Mouse (Mus musculus) testis, adult 2 months (tissue): Measurements from ENCODE around the gene Uhrf1.

Source experiments
- CTCF ChIP-seq: fragments of 200-500 bp; IDR thresholded peaks from 2 replicates; pipeline ENCODE4 v1.5.1; 2012; ENCODE audit warnings: low read depth, mild to moderate bottlenecking, inconsistent platforms, low read length, moderate library complexity; ENCODE audit not compliant: control insufficient read depth, insufficient read depth, insufficient replicate concordance
- POLR2A ChIP-seq: fragments of 200-500 bp; IDR thresholded peaks from 2 replicates; pipeline ENCODE4 v1.6.1; 2012; ENCODE audit warnings: low read depth, mild to moderate bottlenecking, inconsistent platforms, low read length, moderate library complexity; ENCODE audit not compliant: control insufficient read depth

DNA sequence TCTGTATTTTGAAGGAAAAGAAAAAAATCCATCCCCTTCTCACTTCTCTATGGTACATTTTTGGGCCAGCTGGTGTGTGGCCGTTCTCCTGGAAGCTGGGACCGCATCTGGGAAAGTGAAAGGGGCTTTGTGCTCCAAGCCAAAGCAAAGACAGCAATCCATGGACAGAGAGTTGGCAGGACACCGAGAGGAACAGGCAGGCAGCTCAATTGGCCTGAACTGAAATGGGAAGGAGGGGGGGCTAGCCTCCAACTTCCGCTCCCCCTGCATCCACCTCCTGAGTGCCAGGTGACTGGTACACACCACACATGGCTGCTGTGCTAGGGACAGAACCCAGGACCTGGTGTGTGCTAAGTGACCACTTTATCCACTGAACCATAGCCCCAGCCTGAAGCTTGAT lies 20.3 kb upstream of the Uhrf1 start:
- no peak for TF ChIP-seq POLR2A
- no peak for TF ChIP-seq CTCF
